Mouse (Mus musculus): Measurements from ENCODE around the gene Taf15.

Taf15 gene

DNA sequence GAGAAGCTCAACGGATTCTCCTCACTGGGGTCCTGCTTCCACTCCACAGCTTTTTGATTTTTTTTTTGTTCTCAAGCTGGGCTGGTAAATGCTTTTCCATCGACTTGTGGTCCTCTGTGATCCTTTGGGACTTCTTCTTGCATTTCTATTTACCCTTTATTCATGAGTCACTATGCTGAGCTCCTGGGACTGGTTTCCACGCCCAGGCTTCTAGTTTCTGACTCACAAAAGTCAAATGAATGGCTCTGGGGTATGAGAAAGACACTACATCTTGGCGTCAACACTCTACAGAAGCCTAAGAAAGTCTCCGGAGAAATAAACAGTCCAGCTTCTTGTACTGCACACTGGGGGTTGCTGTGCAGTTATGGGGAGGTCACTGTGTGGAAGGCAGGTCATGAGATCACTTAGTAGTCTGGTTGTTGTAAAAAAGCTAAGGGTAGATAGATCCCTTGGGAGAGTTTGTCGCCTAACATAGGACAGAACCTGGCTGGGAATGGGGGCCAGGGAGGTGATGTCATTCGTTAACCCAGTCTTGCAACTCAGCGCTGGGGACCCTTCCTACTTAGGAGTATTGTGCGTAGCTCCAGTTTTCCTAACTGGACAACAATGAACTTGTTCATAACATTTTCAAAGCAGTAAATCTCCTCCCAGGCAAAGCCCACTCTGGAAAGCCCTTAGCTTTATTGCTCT, 14.8 kb upstream of the Taf15 start:
- no peak for DNase-seq (ENCODE audit: low spot score)

DNA sequence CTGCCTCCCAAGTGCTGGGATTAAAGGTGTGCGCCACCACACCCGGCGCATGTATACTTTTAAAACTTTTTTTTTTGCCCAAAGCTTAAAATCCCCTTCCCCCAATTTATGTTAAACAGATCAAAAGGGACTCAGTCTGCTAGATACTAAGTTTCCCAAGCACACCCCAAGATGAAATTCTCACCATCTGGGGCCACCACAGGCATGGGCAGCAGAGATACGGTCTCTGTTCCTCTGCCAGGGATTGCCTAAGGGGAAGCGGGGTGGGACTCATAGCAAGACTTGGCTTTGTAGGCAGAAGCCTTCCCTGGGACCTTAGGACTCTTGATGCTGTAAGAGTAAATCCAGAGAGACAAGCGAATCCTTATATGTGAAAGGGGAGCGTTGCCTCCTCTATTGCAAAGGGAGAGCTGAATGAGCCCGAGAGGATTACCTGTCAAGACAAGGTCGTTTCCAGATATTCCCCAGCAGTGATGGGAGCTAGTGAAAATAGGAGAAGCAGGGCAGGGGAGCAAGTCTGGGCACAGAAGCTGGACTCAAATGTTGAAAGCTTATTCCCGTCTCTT, 11.3 kb upstream of the Taf15 start:
- no peak for DNase-seq (ENCODE audit: low spot score)

DNA sequence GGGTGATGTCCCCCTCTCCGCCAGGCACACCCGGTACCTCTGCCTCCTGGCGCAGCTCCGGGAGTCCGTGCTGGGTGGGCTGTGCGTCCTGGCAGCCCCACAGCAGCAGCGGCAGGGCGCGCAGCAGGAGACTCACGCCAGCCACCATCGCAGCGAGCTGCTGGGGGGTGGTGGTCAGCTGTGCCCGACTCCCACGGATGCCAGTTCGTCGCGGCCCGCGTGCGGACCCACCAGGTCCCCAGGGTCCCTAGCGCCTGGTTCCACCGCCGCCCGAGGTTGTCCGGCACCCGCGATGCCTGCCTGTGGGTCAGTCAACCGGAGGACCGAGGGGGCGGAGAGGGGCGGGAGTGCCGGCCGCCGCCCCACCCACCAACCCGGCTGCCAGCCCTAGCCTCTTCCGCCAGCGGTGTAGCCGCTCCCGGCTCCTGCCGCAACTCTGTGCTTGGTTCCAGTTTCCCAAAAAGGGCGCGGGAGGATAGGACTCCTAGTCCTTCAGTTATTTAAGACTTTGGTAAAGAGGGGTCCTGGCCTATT, 10.1 kb upstream of the Taf15 start, which contains the start of gene Mmp28:
Mmp28 (minus strand) TSS at position 361 of the 534 bp plus-strand sequence.
- no peak for DNase-seq (ENCODE audit: low spot score)

DNA sequence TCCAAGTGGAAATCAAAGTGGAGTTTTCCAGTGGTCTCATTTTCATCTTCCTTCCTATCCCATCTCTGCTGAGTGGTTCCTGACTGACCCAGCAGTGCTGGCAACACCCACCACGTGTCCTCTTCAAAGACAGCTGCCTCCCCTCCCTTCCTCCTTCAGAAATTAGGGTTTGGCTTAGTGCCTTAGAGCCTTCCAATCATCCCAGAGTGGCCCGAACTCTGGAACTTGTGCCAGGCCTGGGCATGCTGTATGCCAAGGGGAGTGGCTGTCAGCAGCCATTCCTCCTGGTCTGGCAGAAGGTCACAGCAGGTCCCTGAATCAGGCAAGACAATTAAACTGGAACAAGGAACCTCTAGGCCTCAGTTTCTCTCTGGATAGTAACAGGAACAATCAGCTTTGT, 6.9 kb upstream of the Taf15 start:
- DNase-seq (ENCODE audit: low spot score), result no peak

DNA sequence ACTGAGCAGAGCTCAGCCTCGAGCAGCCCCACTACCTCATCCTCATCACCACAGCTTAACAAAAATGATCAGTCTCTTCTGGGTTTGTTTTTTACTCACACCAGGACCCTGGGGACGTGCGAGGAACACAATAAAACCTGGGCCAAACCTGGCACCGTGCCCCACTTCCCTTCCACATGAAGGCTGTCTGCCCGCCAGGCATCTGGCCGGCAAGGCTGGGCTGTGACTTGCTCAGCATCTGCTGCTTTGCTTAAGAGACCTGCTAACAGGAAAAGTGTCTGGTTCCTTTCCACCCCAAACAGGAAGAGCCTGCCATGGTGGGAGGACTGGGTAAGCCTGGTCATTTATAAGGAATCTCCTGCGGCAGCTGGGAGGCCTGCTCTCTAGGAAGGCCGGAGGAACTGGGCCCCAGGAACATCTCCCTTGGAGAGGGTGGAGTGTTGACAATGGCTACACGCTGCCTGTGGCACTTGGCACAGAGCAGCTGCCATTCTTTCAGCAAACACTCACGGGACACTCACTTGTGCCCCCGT, 5.7 kb upstream of the Taf15 start:
- DNase-seq (ENCODE audit: low spot score), result no peak

DNA sequence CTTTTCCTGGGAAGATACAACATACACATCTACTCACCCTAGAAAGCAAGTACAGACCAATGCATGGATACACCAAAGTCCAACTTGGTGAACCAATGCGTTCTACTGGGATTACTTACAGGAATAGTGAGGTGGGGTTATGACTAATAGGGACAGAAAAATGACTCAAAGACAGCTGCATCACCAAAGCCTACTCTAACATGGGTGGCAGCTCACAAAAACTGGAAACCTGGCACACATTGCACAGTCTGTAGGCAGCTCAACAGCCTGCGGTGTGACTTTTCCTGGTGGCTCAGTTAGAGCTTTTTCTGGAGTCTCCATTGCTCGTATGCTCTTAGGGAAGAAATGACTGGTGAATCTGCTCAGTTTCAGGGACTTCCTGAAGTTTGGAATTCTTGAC, 4.1 kb upstream of the Taf15 start:
- DNase-seq (ENCODE audit: low spot score), result no peak

DNA sequence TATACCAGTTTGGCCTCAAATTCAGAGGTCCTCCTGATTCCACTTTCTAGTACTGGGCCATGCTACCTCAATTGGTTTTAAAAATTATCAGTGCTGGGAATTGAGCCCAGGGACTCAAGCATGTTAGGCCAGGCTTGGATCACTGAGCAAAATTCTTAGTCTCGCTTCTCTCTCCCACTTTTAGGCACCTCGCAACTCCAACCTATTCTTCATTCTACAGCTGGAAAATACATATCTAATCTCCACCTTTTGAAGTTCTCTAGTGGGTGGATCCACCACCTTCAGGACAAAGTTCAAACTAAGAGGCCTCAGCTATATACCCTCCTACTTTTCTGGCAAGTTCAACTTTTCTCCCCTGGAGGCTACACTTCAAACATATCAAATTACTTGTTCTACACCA, 1.1 kb upstream of the Taf15 start:
- DNase-seq (ENCODE audit: low spot score), result no peak

DNA sequence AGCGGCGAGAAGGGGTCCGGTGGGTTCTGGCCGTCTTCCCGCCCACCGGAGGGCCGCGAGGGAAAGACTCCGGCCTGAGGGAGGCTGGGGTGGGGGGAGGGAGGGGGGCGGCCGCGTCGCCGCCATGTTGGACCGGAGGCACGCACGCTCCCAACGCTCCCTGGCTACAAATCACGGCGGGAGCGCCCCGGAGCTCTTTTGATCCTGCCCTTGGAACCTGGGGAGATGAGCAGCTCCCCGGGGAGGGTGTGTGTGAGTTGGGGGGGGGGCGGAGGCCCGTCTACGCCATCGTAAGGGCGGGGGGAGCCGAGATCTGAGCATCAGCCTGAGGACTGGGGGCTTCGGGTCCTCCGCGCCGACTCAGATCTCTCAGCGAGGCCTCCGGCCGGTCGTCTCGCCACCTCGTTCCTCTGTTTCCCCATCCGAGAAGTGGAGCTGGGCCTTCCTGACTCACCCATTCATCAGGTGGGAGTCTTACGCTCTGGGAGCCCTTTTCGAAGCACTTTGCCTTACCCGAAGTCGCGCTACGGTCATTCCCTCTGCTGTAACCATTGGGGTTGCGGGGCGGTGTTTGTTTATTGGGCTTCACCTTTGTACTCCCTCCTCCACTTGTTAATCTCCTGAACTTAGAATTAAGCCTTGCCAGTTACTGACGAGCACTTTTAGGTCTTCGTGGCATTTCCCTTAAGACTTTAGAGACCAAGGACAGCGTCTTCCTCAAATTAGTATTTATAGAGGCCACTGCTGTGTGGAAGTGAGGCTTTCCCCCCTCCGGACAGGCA, 540 bp downstream of the Taf15 start:
- DNase-seq (ENCODE audit: low spot score), result peak; percentile 27

DNA sequence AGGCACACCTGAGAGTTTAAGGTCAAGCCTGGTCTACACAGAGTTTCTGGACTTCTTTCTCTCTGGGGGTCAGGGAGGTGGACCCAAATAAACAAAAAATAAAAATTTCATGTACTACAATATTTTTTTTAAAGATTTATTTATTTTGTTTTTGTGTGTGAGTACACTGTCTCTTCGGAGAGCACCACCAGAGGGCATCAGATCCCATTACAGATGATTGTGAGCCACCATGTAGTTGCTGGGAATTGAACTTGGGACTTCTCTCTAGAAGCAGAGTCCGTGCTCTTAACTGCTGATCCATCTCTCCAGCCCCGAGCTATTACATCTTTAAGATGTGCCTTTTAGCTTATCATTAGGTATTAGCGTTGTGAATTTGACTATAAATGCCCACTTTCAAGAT, 18.6 kb downstream of the Taf15 start:
- no peak for DNase-seq (ENCODE audit: low spot score)

DNA sequence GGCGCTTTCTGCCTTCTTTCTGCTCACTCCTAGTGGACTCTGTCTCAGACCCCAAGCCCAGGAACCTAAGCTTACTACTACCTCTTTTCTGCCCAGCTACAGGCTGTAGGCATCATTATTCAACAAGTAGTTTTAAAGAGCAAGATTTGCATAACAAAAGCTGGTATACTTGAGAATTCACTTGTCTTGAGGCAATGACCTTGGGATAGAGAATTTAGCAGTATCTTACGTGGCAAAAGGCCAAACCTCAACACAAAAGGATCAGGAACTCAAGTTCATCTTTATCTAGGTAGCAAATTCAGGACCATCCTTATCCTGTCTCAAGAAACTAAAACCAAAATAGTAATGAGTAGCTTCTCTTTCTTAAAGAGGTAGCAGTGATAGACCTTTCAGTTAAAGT, 22.7 kb downstream of the Taf15 start:
- no peak for DNase-seq (ENCODE audit: low spot score)

DNA sequence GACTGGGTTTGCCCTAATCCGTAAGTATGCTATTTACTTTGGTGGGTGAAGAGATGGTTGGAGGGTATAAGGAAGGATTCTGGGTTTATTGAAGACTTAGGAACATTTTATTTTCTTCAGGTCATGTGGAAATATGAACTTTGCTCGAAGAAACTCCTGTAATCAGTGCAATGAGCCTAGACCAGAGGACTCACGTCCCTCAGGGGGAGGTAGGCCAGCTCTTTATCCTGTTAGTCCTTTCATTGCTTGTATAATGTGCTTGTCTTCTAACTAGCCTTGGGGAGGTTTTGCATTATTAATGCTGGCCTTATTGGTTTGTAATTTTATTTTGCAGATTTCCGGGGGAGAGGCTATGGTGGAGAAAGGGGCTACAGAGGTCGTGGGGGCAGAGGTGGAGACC, 31.4 kb downstream of the Taf15 start:
- no peak for DNase-seq (ENCODE audit: low spot score)

DNA sequence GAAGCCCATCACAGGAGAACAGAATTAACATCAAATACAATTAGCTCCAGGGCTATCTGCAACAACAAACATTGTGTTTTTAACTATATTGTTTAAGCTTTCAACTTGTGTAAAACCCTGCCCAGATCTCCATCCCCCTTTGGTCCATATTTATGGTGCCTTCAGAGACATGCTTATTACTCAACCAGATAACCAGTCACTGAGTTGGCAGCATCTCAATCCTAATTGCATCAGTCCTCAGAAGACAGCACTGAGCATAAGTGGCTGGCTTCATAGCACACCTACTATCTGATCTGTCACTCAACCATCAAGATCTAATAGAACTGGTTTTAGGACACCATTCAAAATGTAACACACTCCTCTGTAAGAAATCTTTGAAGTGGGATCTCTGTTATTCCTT, 36.6 kb downstream of the Taf15 start:
- DNase-seq (ENCODE audit: low spot score), result no peak

DNA sequence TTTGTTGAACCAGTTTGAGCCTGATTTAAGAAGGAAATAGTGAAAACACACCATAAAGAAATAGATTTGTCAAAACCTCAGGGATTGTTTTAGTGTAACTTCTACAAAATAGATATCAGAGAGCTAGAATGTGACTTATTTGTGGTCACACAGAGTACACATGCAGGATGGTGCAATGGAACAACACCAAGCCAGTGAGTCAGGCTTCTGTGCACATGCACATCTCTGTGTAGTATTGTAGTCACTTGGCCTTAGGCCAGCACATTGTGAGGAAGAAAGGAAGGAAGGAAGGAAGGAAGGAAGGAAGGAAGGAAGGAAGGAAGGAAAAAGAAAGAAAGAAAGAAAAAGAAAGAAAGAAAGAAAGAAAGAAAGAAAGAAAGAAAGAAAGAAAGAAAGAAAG, 44.3 kb downstream of the Taf15 start:
- DNase-seq (ENCODE audit: low spot score), result no peak

DNA sequence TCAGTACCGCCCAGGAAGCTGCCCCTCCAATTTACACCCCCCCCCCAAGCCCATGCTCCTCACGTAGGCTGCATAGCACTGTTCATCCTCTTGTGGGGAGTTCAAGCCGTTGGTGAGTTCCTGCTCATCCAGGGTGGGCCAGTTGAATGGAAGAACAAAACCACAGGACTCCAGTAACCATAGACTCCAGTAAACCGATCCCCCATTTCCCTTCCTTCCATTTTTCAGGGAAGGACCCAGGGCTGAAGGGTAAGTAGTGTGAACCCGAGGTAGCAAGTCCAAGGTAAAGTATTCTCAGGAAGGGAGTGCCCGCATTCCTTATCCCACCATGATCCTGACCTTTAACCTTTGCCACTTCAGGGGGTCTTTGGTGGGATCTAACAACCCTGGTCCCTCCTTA, 45.5 kb downstream of the Taf15 start:
- DNase-seq (ENCODE audit: low spot score), result no peak

DNA sequence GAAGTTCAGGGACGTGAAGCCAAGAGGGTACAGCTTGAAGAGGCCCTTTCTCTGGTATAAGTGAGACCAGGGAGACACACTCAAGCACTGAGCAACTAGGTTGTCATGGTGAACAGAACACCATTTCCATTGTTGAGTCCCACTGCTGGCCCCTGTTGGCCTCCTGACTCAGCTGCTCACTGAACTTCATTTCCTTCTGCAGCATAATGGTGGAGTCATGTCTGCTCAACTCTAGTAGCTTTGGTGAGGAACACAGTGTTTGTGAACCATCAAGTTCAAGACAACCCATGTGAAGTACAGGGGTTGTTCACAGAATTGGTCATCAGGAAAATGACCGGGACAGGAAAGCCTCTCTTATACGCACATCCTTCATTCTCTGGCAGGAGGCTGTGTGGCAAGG, 49.2 kb downstream of the Taf15 start, which contains the start of gene Heatr9:
Heatr9 (minus strand) TSS at position 101 of the 400 bp plus-strand sequence.
- DNase-seq (ENCODE audit: low spot score), result no peak

DNA sequence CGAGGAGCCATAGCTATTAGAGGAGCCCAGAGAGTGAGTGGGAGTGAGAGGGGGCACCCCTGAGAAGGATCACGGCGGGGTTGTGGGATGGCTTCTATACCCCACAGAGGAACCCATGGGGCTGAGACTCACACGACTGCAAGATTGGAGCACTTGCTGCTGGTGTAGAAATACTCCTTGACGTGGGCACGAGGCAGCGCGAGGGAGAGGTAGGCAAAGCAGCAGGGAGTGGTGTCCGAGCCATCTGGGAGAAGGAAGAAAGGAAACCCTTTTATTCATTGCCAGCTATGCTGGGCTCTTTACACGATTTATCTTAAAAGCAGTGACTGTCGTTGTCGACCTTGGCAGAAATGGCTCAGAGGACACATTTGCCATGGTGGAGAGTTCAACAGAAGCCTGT, 56.1 kb downstream of the Taf15 start:
- DNase-seq (ENCODE audit: low spot score), result no peak

DNA sequence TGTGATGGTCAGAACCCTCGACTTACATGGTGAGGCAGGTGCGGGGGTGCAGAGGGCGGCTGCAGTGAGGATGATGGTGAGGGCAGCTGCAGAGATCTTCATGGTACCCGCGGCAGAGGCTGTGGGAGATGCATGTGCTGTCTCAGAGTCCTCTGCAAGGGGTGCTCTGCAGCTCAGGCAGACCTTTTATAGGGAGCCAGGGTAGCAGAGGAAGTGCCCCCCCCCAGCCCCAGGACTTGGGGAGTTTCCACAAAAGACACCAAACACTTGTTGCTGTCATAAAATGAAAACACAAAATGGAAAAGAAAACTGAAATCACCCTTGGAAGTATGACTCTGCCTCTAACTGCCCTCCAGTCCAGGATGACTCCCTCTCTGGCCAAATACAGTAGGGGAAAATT, 57.5 kb downstream of the Taf15 start, which contains the start of gene Ccl5:
Ccl5 (minus strand) TSS at position 159 of the 400 bp plus-strand sequence.
- no peak for DNase-seq (ENCODE audit: low spot score)

DNA sequence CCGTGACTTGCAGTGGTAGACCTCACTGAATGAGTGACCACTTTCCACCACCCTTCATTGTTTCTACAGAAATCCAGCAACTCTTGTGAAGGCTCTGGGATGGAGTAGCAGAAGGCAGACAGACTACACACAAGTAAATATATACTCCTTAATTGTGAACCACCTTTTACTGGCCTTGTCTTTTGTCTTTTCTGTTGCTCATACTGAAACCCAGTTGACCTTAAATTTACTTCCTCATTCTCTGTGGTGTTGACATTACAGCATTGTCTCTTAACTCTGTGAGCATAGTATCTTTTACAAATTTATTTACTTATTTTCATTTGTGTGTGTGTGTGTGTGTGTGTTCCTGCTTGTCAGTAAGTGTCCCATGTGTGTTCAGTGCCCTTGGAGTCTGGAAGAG, 60.3 kb downstream of the Taf15 start:
- no peak for DNase-seq (ENCODE audit: low spot score)

DNA sequence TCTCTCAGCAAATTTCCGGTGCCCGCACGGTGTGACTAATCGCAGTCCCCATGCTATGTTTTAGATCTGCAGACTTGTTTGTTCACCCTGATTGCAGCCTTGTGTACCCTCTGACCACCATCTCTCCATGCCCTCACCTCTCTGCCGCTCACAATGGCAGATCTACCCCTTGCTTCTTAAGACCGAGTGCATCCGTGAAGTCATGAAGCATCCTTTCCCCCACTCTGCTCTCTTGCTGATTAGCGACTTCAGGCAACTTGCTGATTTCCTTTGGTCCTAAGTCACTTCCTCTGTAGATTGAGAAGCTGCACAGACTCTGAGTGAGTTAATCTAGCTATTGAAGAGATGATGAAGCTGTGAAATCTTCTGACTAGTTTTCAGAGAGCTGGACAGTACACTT, 61.3 kb downstream of the Taf15 start:
- DNase-seq (ENCODE audit: low spot score), result no peak

DNA sequence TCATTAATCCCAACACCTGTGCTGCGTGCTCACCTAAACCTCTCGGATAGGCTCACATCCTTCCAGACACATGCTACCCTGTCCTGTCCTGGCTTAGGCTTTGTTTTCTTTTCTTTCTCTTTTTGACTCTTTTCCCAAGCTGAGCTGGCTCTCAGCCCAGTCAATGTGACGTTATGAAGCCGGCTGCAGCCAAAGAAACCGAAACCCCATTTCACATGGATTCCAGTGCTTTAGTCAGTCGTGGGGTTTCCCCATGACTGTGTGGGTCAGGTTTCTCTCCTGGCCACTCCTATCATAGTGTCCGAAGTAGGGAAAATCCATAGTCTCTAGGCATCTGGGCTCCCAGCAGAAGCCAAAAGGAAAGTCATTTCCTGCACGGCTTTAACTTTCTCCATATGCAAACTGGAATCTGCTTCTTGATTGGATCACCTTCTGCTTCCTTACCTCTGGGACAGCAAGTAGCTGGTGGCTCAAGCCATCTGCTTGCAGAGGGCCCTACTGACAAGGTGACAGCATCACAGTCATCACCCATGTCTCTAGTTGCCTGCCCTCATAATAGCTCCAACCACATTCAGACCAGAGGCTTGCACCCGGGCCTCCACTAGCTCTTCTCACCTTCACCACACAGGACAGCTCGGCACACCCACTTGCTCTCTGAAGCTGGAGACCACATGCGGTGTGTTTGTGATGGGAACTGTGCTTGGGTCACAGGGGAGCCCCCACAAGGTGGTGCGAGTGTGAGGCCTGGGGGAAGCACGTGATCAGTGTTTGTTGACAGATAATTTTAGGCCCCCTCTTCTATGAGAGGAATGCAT, 61.9 kb downstream of the Taf15 start:
- DNase-seq (ENCODE audit: low spot score), result no peak

DNA sequence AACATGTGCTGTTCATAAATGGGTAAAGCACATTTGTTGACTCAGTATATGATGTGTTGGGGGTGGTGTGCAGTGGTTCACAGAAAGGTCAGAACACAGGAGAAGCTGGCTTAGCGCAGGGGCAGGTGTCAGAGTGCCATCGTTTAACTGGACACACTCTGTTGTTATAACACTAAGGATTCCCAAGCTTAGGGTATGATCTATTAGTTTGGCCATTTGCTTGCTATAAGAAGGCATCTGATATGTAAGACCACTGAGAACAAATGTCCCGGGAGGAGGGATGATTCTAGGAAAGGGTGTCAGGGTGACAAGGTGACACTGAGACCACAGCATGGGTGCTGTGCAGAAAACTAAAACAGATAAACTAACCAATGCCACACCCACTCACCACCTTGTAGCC, 63.9 kb downstream of the Taf15 start:
- DNase-seq (ENCODE audit: low spot score), result no peak
